Mouse (Mus musculus): Measurements from ENCODE around the gene Macrod1. TPM values are rescaled to one million over a fixed set of nuclear protein-coding genes. Genes with fewer than 3 reads are reported as not detected.

The Macrod1 gene
- polyA plus RNA-seq, 1 experiment from 2014 or later: 5.8 TPM

- no peak overlapping the region for H3K4me2 ChIP-seq (ENCODE audit: low read depth, low read length)
- peaks cover 7% of the 10 kb centered on the region; the same call in 1 of the 2 replicates for H3K27me3 ChIP-seq (ENCODE audit: control insufficient read depth, insufficient read depth, low read depth, low read length)
- H3K9ac ChIP-seq (ENCODE audit: low read depth, low read length): no peak overlapping the region
- H3K9me3 ChIP-seq (replicated peaks; ENCODE audit: control insufficient read depth, low read length): no peaks in the 10 kb centered on the region
- no peak overlapping the region for H3K4me3 ChIP-seq (ENCODE audit: low read depth, low read length)
- no peak for ATAC-seq (ENCODE audit: low read depth)
- no peaks in the 10 kb centered on the region for H3K4me1 ChIP-seq (ENCODE audit: control insufficient read depth, low read depth, low read length)
- WGBS (ENCODE audit: insufficient replicate concordance): 73% methylated on average over 15 of the region's 15 CpGs
- H3K36me3 ChIP-seq (ENCODE audit: control insufficient read depth, insufficient read depth): no peaks in the 10 kb centered on the region
- H3K27ac ChIP-seq (ENCODE audit: low read length): no peak overlapping the region
Measured at GRCm38 (mm10) chr19:7084734-7085133, 28.1 kb downstream of the Macrod1 start.

- WGBS (ENCODE audit: insufficient replicate concordance): 20% methylated on average over 9 of the region's 9 CpGs
- H3K4me2 ChIP-seq (ENCODE audit: low read depth, low read length): no peak overlapping the region
- no peak for ATAC-seq (ENCODE audit: low read depth)
- H3K27me3 ChIP-seq (ENCODE audit: control insufficient read depth, insufficient read depth, low read depth, low read length): peaks cover 7% of the 10 kb centered on the region; the same call in 1 of the 2 replicates
- no peaks in the 10 kb centered on the region for H3K36me3 ChIP-seq (ENCODE audit: control insufficient read depth, insufficient read depth)
- H3K4me1 ChIP-seq (ENCODE audit: control insufficient read depth, low read depth, low read length): no peaks in the 10 kb centered on the region
- no peak overlapping the region for H3K9ac ChIP-seq (ENCODE audit: low read depth, low read length)
- H3K4me3 ChIP-seq (ENCODE audit: low read depth, low read length): no peak overlapping the region
- no peak overlapping the region for H3K27ac ChIP-seq (ENCODE audit: low read length)
- H3K9me3 ChIP-seq (replicated peaks; ENCODE audit: control insufficient read depth, low read length): no peaks in the 10 kb centered on the region
Measured at GRCm38 (mm10) chr19:7088558-7088957, 31.9 kb downstream of the Macrod1 start.

- Histone ChIP-seq H3K4me2 (ENCODE audit: low read depth, low read length) (no peak overlapping the region), H3K4me1 (ENCODE audit: control insufficient read depth, low read depth, low read length) (no peaks in the 10 kb centered on the region), H3K9ac (ENCODE audit: low read depth, low read length) (no peak overlapping the region), H3K27me3 (ENCODE audit: control insufficient read depth, insufficient read depth, low read depth, low read length) (peaks cover 7% of the 10 kb centered on the region; the same call in 1 of the 2 replicates), H3K36me3 (ENCODE audit: control insufficient read depth, insufficient read depth) (no peaks in the 10 kb centered on the region), H3K27ac (ENCODE audit: low read length) (no peak overlapping the region), H3K4me3 (ENCODE audit: low read depth, low read length) (no peak overlapping the region), H3K9me3 (replicated peaks; ENCODE audit: control insufficient read depth, low read length) (no peaks in the 10 kb centered on the region)
- ATAC-seq (ENCODE audit: low read depth): no peak
- 47% methylated on average over 5 of the region's 5 CpGs for WGBS (ENCODE audit: insufficient replicate concordance)
Measured at GRCm38 (mm10) chr19:7089050-7089449, 32.4 kb downstream of the Macrod1 start.

DNA sequence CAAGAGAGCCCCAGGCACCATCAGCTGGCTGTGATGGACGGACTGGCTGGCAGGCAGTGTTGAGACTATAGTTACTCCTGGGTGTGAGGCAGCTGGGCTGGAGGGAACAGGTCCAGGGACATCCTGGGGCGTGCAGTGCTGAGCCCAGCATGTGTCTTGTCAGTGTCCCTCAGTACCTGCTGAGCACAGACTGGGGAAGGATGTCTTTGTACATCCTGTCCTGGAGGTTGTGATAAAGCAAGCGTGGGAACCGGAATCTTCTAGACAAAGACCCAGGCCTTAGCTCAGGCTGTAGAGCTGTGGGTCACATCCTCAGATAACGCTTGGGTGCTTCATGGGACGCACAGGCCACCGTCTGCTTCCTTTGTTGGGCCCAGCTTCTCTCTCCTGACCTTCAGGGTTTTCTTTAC, 33.2 kb downstream of the Macrod1 start:
- Histone ChIP-seq H3K27ac (ENCODE audit: low read length) (no peak overlapping the region), H3K27me3 (ENCODE audit: control insufficient read depth, insufficient read depth, low read depth, low read length) (peaks cover 7% of the 10 kb centered on the region; the same call in 1 of the 2 replicates), H3K9ac (ENCODE audit: low read depth, low read length) (no peak overlapping the region), H3K4me1 (ENCODE audit: control insufficient read depth, low read depth, low read length) (no peaks in the 10 kb centered on the region), H3K4me3 (ENCODE audit: low read depth, low read length) (no peak overlapping the region), H3K9me3 (replicated peaks; ENCODE audit: control insufficient read depth, low read length) (no peaks in the 10 kb centered on the region), H3K4me2 (ENCODE audit: low read depth, low read length) (no peak overlapping the region), H3K36me3 (ENCODE audit: control insufficient read depth, insufficient read depth) (no peaks in the 10 kb centered on the region)
- peak; percentile 65 for ATAC-seq (ENCODE audit: low read depth)
- 32% methylated on average over 7 of the region's 7 CpGs for WGBS (ENCODE audit: insufficient replicate concordance)

DNA sequence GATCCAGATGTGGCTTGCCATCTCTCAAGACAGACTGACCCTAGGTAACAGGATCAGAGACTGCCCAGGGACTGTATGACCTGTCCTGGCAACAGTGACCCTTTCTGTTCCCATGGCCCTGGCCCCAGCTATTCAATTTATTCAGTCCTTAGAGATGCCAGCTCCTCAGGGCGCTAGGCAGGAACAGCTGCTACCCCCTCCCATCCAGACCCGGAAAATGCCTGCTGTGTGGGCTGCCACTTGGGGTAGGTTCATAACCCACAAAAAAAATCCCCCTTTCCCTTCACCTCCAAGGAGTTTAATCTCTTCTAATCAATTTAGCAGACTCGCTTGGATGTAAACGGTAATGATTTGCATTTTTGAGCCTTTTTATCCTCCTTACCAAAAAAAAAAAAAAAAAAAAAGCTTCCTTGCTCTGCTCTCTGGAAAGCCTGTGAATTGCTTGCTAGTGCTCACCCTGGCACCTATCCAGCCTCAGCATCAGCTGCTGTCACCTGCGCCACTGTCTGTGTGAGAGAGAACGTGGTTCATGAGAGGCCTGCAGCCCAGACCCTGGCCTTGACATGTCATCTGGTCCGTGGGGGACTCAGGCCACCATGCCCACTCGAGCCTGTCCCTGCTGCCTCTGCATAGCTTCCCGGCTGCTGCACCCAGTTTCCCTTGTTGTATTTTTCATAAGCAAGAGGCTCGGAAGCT, 33.9 kb downstream of the Macrod1 start:
- 0 out of 2 replicates have a peak overlapping the region, but pooled peaks have one; percentile 12 for H3K27ac ChIP-seq (ENCODE audit: low read length)
- no peak for ATAC-seq (ENCODE audit: low read depth)
- H3K9me3 ChIP-seq (replicated peaks; ENCODE audit: control insufficient read depth, low read length): no peaks in the 10 kb centered on the region
- peaks cover 7% of the 10 kb centered on the region; the same call in 1 of the 2 replicates for H3K27me3 ChIP-seq (ENCODE audit: control insufficient read depth, insufficient read depth, low read depth, low read length)
- no peak overlapping the region for H3K4me3 ChIP-seq (ENCODE audit: low read depth, low read length)
- no peak overlapping the region for H3K9ac ChIP-seq (ENCODE audit: low read depth, low read length)
- H3K4me1 ChIP-seq (ENCODE audit: control insufficient read depth, low read depth, low read length): no peaks in the 10 kb centered on the region
- H3K4me2 ChIP-seq (ENCODE audit: low read depth, low read length): no peak overlapping the region
- WGBS (ENCODE audit: insufficient replicate concordance): 49% methylated on average over 10 of the region's 10 CpGs
- H3K36me3 ChIP-seq (ENCODE audit: control insufficient read depth, insufficient read depth): no peaks in the 10 kb centered on the region

DNA sequence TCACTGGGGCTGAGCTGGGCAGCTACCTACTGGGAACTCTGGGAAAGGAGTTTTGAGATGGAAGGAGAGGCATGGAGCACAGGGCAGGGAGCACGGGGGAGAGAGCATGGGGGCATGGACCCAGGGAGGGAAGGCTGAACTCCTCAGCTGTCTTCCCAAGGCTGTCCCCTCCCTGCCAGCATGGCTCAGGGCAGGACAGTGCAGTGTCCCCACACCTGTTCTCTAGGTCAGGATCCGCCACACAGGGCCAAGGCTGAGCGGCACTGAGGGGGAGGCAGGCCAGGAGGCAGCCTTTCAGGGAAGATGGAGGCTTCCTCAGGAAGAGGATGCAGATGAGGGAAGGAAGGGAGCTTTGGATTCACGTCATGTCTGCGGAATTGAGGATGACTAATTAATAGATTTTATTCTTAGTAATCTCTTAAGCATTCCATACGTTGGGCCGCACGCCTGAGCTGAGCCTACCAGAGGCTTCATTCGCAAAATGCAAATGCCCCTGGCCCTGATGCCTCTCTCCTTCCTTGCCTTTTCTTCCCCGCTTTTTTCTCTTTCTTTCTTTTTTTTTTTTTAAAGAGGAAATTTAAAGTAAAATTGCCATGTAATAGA, 34.9 kb downstream of the Macrod1 start:
- Histone ChIP-seq H3K4me2 (ENCODE audit: low read depth, low read length) (no peak overlapping the region), H3K4me1 (ENCODE audit: control insufficient read depth, low read depth, low read length) (no peaks in the 10 kb centered on the region), H3K36me3 (ENCODE audit: control insufficient read depth, insufficient read depth) (no peaks in the 10 kb centered on the region), H3K27me3 (ENCODE audit: control insufficient read depth, insufficient read depth, low read depth, low read length) (peaks cover 9% of the 10 kb centered on the region), H3K27ac (ENCODE audit: low read length) (0 out of 2 replicates have a peak overlapping the region, but pooled peaks have one; percentile 16), H3K9ac (ENCODE audit: low read depth, low read length) (no peak overlapping the region), H3K9me3 (replicated peaks; ENCODE audit: control insufficient read depth, low read length) (no peaks in the 10 kb centered on the region), H3K4me3 (ENCODE audit: low read depth, low read length) (no peak overlapping the region)
- WGBS (ENCODE audit: insufficient replicate concordance): 65% methylated on average over 10 of the region's 10 CpGs
- ATAC-seq (ENCODE audit: low read depth): peak; percentile 26; the same call in 1 of the 2 replicates

DNA sequence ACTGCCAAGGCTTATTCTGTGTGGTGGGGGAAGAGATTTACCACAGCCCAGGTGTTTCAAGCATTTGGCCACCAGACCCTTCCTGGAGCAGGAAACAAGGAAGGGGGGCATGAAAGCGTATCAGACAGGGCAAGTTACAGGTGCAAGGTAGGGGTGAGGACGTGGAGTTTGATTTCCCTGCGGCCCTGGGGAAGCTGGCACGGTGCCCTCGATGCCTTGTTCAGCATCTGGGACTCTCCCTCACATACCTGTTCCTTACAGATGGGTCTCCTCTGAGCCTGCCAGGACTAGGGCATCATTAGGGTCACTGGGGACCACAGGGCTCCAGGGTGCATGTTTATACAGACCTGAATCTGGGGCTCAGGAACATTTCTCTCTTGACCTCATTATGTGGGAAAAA, 36.1 kb downstream of the Macrod1 start:
- Histone ChIP-seq H3K27me3 (ENCODE audit: control insufficient read depth, insufficient read depth, low read depth, low read length) (peaks cover 14% of the 10 kb centered on the region), H3K9me3 (replicated peaks; ENCODE audit: control insufficient read depth, low read length) (no peaks in the 10 kb centered on the region), H3K4me1 (ENCODE audit: control insufficient read depth, low read depth, low read length) (no peaks in the 10 kb centered on the region), H3K27ac (ENCODE audit: low read length) (no peak overlapping the region), H3K9ac (ENCODE audit: low read depth, low read length) (no peak overlapping the region), H3K4me3 (ENCODE audit: low read depth, low read length) (no peak overlapping the region), H3K36me3 (ENCODE audit: control insufficient read depth, insufficient read depth) (no peaks in the 10 kb centered on the region), H3K4me2 (ENCODE audit: low read depth, low read length) (no peak overlapping the region)
- WGBS (ENCODE audit: insufficient replicate concordance): 64% methylated on average over 5 of the region's 5 CpGs
- no peak for ATAC-seq (ENCODE audit: low read depth)

GRCm38 (mm10) chr19:7099620-7100155, 43.1 kb downstream of the Macrod1 start:
- no peak overlapping the region for H3K27ac ChIP-seq (ENCODE audit: low read length)
- H3K9me3 ChIP-seq (replicated peaks; ENCODE audit: control insufficient read depth, low read length): no peaks in the 10 kb centered on the region
- H3K4me3 ChIP-seq (ENCODE audit: low read depth, low read length): no peak overlapping the region
- H3K4me2 ChIP-seq (ENCODE audit: low read depth, low read length): no peak overlapping the region
- WGBS (ENCODE audit: insufficient replicate concordance): 51% methylated on average over 3 of the region's 3 CpGs
- H3K9ac ChIP-seq (ENCODE audit: low read depth, low read length): no peak overlapping the region
- no peaks in the 10 kb centered on the region for H3K36me3 ChIP-seq (ENCODE audit: control insufficient read depth, insufficient read depth)
- peaks cover 10% of the 10 kb centered on the region for H3K27me3 ChIP-seq (ENCODE audit: control insufficient read depth, insufficient read depth, low read depth, low read length)
- H3K4me1 ChIP-seq (ENCODE audit: control insufficient read depth, low read depth, low read length): peaks cover 2% of the 10 kb centered on the region; the same call in 1 of the 2 replicates
- ATAC-seq (ENCODE audit: low read depth): no peak

- H3K9me3 ChIP-seq (replicated peaks; ENCODE audit: control insufficient read depth, low read length): no peaks in the 10 kb centered on the region
- peaks cover 3% of the 10 kb centered on the region for H3K27me3 ChIP-seq (ENCODE audit: control insufficient read depth, insufficient read depth, low read depth, low read length)
- ATAC-seq (ENCODE audit: low read depth): no peak
- no peak overlapping the region for H3K27ac ChIP-seq (ENCODE audit: low read length)
- H3K4me1 ChIP-seq (ENCODE audit: control insufficient read depth, low read depth, low read length): peaks cover 2% of the 10 kb centered on the region; the same call in 1 of the 2 replicates
- WGBS (ENCODE audit: insufficient replicate concordance): 77% methylated on average over 10 of the region's 10 CpGs
- no peaks in the 10 kb centered on the region for H3K36me3 ChIP-seq (ENCODE audit: control insufficient read depth, insufficient read depth)
- no peak overlapping the region for H3K9ac ChIP-seq (ENCODE audit: low read depth, low read length)
- H3K4me2 ChIP-seq (ENCODE audit: low read depth, low read length): no peak overlapping the region
- no peak overlapping the region for H3K4me3 ChIP-seq (ENCODE audit: low read depth, low read length)
Measured at GRCm38 (mm10) chr19:7102039-7102438, 45.4 kb downstream of the Macrod1 start.
